Mouse (Mus musculus): ENCODE data around the gene Ppm1h. TPM values are rescaled to one million over a fixed set of nuclear protein-coding genes. Genes with fewer than 3 reads are reported as not detected.

Ppm1h gene
- polyA plus RNA-seq (2015; fragmentation: Nextera tagmentation; extraction: Ambion mirVana) = 10.0 and 10.7 TPM in 2 replicates

DNA sequence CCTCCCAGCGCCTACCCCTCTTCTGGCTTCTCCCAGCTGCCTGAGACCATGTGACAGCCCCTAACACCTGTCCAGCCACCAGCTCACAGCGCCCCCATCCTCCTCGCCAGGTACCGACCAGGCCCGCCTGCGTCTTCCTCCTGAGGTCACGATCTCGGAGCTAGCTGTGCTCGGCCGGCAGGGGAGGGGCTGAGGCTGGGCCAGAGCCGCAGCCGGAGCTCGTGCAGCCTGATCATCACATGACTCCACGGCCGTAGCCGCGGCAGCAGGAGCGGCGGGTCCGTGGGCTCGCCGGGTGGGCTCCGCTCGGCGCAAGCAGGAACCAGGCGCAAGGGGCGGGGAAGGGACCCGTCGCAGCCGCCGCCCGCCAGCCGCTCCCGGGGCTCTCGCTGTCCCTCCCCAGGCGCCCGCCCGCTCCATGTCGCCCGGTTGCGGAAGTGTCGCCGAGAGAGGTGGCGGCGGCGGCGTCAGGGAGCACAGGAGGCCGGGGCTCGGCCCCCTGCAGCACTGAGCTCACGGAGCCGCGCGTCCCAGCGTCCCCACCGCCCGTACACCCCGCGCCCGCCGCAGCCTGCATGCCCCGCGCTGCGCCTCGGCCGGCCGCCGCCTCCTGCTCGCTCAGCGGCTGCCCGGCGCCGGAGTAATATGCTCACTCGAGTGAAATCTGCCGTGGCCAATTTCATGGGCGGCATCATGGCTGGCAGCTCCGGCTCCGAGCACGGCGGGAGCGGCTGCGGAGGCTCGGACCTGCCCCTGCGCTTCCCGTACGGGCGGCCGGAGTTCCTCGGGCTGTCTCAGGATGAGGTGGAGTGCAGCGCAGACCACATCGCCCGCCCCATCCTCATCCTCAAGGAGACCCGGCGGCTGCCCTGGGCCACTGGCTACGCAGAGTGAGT is at the start of gene Ppm1h:
Ppm1h (plus strand) TSS at position 222 of the 896 bp plus-strand sequence.
- peaks cover 20% of the 10 kb centered on the region for H3K4me1 ChIP-seq
- H3K4me3 ChIP-seq = peak within 1 kb of the TSS; percentile 85
- H3K36me3 ChIP-seq = no peaks in the 10 kb centered on the region
- H3K27ac ChIP-seq (replicated peaks) = peak within 1 kb of the TSS; percentile 72
- H3K4me2 ChIP-seq (replicated peaks) = peak within 1 kb of the TSS; percentile 98
- no peaks in the 10 kb centered on the region for H3K9me3 ChIP-seq
- no peaks in the 10 kb centered on the region for H3K27me3 ChIP-seq
- under 1% methylated on average over 92 of the region's 94 CpGs for WGBS
- peak within 1 kb of the TSS; percentile 86 for H3K9ac ChIP-seq (replicated peaks)
- peak; percentile 88 for ATAC-seq (replicated peaks)

DNA sequence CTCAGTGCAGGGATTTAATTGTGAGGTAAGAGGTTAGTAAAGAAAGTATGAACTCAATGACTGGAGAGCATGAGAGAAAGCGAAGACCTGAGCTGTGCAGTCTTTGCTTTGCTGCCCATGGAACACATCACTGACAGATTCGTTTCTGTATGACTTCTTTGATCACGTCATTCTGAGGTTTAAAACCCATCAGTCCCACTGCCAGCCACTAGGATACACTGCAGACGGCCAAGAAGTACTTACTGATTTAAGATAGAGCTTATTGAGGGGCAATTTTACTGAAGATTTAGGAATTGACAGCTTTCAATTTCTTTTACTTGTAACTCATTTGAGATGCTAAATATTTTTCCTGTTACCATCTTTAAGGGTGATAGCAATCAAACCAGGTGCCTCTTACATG is 49.6 kb upstream of the Ppm1h start:
- ATAC-seq (replicated peaks) = no peak
- no peak overlapping the region for H3K4me3 ChIP-seq
- no peaks in the 10 kb centered on the region for H3K36me3 ChIP-seq
- no peaks in the 10 kb centered on the region for H3K4me1 ChIP-seq
- H3K4me2 ChIP-seq (replicated peaks) = no peak overlapping the region
- no peak overlapping the region for H3K27ac ChIP-seq (replicated peaks)
- no peaks in the 10 kb centered on the region for H3K9me3 ChIP-seq
- no peaks in the 10 kb centered on the region for H3K27me3 ChIP-seq
- 63% methylated on average over 4 of the region's 4 CpGs for WGBS
- H3K9ac ChIP-seq (replicated peaks) = no peak overlapping the region

DNA sequence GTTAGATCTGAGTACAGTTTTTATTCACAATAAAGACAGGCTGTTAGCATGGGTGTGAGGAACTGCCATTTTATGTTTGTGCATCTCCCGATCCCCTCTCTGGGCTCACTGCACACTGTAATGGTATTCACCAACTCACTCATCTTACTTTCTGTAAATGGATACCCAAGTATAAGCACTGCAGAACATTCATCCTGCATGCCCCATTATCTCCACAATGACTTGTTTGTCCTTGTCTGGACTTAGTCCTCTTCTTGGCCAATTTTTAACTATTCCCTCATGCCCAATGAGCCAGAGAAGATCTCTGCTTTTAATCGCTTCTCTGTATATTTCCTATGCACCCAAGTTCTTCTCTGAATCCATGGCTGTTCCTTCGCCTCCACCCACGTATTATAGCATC is 38.7 kb upstream of the Ppm1h start:
- H3K36me3 ChIP-seq = no peaks in the 10 kb centered on the region
- no peak overlapping the region for H3K9ac ChIP-seq (replicated peaks)
- ATAC-seq (replicated peaks) = no peak
- H3K27ac ChIP-seq (replicated peaks) = no peak overlapping the region
- H3K4me1 ChIP-seq = no peaks in the 10 kb centered on the region
- 91% methylated on average over 4 of the region's 4 CpGs for WGBS
- H3K4me2 ChIP-seq (replicated peaks) = no peak overlapping the region
- H3K27me3 ChIP-seq = no peaks in the 10 kb centered on the region
- no peak overlapping the region for H3K4me3 ChIP-seq
- H3K9me3 ChIP-seq = no peaks in the 10 kb centered on the region

DNA sequence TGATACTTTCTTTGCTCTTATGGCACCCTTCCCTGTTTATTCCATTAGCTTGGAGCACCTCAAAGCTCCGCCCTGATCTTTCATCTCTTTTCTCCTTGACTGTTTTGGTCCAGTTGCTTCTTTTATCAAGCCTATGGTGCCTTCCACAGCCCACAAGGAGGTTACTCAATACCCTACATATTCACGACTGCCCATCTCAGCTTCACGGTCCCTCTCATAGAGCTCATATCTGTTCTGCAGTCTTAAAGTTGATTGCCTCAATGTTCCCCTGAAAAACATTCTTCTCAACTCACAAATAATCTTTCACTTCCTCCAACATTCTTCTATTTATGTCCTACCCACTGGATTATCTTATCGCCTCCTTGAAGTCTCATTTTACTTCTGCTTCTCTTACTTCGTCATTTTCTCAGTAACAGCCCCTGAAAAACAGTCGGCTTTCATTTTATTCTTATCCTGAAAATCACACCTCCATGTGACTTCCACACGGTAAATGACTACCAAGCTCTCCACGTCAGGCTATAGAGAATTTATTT is 37.2 kb upstream of the Ppm1h start:
- 94% methylated on average over 8 of the region's 8 CpGs for WGBS
- no peaks in the 10 kb centered on the region for H3K36me3 ChIP-seq
- H3K9ac ChIP-seq (replicated peaks) = no peak overlapping the region
- ATAC-seq (replicated peaks) = no peak
- H3K4me3 ChIP-seq = no peak overlapping the region
- no peaks in the 10 kb centered on the region for H3K9me3 ChIP-seq
- no peak overlapping the region for H3K27ac ChIP-seq (replicated peaks)
- no peaks in the 10 kb centered on the region for H3K4me1 ChIP-seq
- H3K4me2 ChIP-seq (replicated peaks) = no peak overlapping the region
- H3K27me3 ChIP-seq = no peaks in the 10 kb centered on the region

DNA sequence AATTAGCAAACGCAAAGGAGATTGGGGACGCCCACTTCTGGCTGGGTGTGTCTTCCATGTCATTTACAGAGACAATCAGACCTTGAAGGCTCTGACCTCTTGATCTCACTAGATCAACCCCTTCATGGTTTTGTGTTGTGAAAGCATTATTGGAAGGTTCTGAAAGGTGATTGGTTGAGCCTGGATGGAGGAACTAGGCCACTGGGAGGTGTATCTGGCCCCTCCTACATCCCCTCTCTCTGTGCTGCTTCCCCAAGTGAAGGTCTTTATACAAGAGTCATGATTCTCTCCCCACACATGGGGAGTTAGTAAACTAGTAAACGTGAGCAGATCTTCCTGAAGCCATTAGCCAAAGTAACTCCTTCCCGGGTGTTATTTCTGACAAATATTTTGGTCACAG is 36.4 kb upstream of the Ppm1h start:
- H3K9ac ChIP-seq (replicated peaks) = no peak overlapping the region
- WGBS = 90% methylated on average over 4 of the region's 4 CpGs
- H3K27ac ChIP-seq (replicated peaks) = no peak overlapping the region
- H3K9me3 ChIP-seq = no peaks in the 10 kb centered on the region
- H3K27me3 ChIP-seq = no peaks in the 10 kb centered on the region
- no peaks in the 10 kb centered on the region for H3K36me3 ChIP-seq
- H3K4me3 ChIP-seq = no peak overlapping the region
- H3K4me1 ChIP-seq = no peaks in the 10 kb centered on the region
- no peak overlapping the region for H3K4me2 ChIP-seq (replicated peaks)
- ATAC-seq (replicated peaks) = no peak

DNA sequence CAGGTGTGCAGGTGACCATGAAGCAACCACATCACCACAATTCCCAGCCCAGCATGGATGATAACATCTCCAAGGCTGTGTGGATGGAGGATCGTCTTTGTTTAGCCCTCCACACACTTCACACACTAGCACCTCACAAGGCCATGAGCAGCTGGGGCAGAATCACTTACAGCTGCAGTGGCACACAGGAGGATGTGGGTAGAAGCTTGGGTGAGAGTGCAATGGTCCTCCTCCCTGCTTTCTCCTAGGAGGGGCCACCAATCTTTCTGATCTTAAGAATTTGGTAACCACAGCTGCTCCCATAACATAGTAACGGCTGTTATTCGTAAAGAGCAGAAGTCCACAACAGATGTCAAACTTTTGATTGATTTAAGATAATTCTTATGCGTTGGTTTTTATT is 26.6 kb upstream of the Ppm1h start:
- H3K9ac ChIP-seq (replicated peaks) = no peak overlapping the region
- no peak overlapping the region for H3K27ac ChIP-seq (replicated peaks)
- ATAC-seq (replicated peaks) = no peak
- no peaks in the 10 kb centered on the region for H3K9me3 ChIP-seq
- 92% methylated on average over 4 of the region's 4 CpGs for WGBS
- H3K4me2 ChIP-seq (replicated peaks) = no peak overlapping the region
- H3K27me3 ChIP-seq = no peaks in the 10 kb centered on the region
- no peak overlapping the region for H3K4me3 ChIP-seq
- H3K4me1 ChIP-seq = no peaks in the 10 kb centered on the region
- no peaks in the 10 kb centered on the region for H3K36me3 ChIP-seq

DNA sequence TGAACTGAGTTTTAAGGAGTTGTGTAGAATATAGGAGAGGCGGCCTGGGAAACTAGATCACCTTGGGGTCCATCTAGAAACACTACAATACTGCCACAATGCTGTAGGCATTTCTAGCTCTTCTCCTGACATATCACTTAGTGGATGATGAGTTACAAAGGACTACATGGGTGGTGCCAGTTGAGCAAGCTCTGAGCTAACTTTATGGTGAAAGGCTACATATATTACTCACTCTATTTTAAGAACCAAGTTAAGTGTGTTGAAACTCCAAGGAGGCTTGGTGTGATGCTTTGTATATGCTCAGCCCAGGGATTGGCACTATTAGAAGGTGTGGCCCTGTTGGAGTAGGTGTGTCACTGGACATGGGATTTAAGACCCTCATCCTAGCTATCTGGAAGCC is 26.0 kb upstream of the Ppm1h start:
- Histone ChIP-seq H3K4me1 (no peaks in the 10 kb centered on the region), H3K36me3 (no peaks in the 10 kb centered on the region), H3K9ac (replicated peaks) (no peak overlapping the region), H3K9me3 (no peaks in the 10 kb centered on the region), H3K4me3 (no peak overlapping the region), H3K27ac (replicated peaks) (no peak overlapping the region), H3K27me3 (no peaks in the 10 kb centered on the region), H3K4me2 (replicated peaks) (no peak overlapping the region)
- no peak for ATAC-seq (replicated peaks)
- WGBS = 97% methylated on average over 1 of the region's 1 CpGs

DNA sequence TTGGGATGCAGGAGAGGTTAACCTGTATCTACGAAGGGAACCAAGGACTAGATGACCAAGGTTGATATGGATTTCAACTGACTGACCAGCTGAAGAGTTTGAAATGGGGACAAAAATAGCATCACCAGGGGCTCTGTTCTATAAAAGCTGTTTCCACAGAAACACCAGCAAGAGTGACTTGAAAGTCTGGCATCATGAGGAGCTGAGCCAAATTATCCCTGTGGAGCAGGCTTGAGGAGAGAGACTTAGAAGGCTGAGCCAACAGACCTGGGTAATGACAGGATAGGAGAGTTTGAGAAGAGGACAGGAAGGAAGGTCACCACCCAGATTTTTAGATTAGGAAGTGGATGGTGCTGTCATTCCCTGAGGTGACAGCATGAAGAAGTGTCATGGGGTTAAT is 12.9 kb upstream of the Ppm1h start:
- H3K36me3 ChIP-seq = no peaks in the 10 kb centered on the region
- no peak overlapping the region for H3K4me2 ChIP-seq (replicated peaks)
- ATAC-seq (replicated peaks) = no peak
- no peak overlapping the region for H3K9ac ChIP-seq (replicated peaks)
- no peak overlapping the region for H3K4me3 ChIP-seq
- H3K4me1 ChIP-seq = no peaks in the 10 kb centered on the region
- no peaks in the 10 kb centered on the region for H3K9me3 ChIP-seq
- no peaks in the 10 kb centered on the region for H3K27me3 ChIP-seq
- no peak overlapping the region for H3K27ac ChIP-seq (replicated peaks)
- 93% methylated on average over 1 of the region's 1 CpGs for WGBS

DNA sequence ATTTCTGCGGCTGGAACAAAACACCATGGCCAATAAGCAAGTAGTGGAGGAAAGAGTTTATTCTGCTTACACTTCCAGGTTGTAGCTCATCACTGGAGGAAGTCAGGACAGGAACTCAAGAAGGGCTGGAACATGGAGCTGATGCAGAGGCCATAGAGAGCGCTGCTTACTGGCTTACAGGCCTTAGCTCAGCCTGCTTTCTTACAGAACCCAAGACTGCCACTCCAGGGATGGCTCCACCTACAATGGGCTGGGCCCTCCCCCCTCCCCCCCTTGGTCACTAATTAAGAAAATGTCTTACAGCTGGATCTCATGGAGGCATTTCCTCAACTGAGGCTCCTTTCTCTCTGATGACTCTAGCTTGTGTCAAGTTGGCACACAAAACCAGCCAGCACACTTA is 7.3 kb upstream of the Ppm1h start:
- Histone ChIP-seq H3K4me2 (replicated peaks) (no peak overlapping the region), H3K9ac (replicated peaks) (no peak overlapping the region), H3K36me3 (no peaks in the 10 kb centered on the region), H3K9me3 (no peaks in the 10 kb centered on the region), H3K4me1 (no peaks in the 10 kb centered on the region), H3K27ac (replicated peaks) (no peak overlapping the region), H3K27me3 (no peaks in the 10 kb centered on the region), H3K4me3 (no peak overlapping the region)
- WGBS = 71% methylated on average over 2 of the region's 2 CpGs
- 0 out of 2 replicates have a peak, but pooled peaks have one; percentile 29 for ATAC-seq (replicated peaks)

DNA sequence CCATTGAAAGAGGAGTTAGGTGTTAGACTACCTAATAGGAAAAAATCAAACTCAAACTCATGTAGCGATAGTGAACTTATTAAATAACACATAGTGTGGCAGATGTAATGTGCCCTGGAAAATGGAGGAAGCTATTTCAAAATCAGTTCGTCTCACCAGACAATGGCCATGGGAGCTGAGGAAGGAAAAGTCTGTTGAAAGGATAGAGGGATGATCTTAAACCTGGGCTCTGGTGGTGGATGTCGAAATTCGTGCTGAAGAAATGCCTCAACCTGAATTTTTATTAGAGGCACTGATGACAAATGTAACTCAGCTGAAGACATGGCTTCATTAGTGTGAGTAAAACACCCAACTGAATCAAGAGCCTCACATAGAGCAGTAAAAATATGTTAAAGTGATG is 6.5 kb upstream of the Ppm1h start:
- no peaks in the 10 kb centered on the region for H3K27me3 ChIP-seq
- no peaks in the 10 kb centered on the region for H3K9me3 ChIP-seq
- H3K9ac ChIP-seq (replicated peaks) = no peak overlapping the region
- no peaks in the 10 kb centered on the region for H3K36me3 ChIP-seq
- H3K27ac ChIP-seq (replicated peaks) = no peak overlapping the region
- H3K4me2 ChIP-seq (replicated peaks) = no peak overlapping the region
- 84% methylated on average over 4 of the region's 4 CpGs for WGBS
- no peaks in the 10 kb centered on the region for H3K4me1 ChIP-seq
- no peak overlapping the region for H3K4me3 ChIP-seq
- no peak for ATAC-seq (replicated peaks)

DNA sequence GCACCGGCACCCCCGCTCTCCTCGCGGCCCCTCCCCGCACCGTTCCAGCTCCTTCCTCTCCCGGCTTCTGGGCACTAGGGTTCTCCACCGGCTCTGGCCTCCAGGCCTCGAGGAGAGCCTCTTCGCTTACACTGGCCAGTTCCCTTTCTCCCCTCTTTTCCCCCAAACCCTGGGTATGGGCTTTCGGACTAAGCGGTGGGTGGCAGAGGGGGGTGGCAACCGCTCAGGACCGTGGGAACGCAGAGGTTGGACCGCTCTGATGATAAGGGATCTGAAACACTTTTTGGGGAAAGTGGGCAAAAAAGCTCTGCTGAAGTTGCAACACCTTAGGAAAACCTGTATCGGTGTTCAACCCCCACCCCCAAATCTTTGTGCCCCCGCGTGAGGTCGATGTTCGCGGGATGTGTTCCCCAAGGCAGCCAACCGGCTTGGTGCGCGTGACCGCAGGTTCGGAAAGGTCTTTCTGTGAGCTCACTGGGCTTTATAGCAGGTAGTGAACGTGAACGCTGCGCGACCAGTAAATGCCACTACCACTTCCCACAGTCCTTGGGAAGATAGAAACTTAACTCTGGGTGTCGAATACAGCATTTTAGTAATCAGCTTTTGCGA is 979 bp downstream of the Ppm1h start:
- Histone ChIP-seq H3K4me3 (peak overlapping the region; percentile 85), H3K4me2 (replicated peaks) (peak overlapping the region; percentile 98), H3K36me3 (no peaks in the 10 kb centered on the region), H3K9me3 (no peaks in the 10 kb centered on the region), H3K27ac (replicated peaks) (peak overlapping the region; percentile 72), H3K4me1 (peaks cover 20% of the 10 kb centered on the region), H3K27me3 (no peaks in the 10 kb centered on the region), H3K9ac (replicated peaks) (peak overlapping the region; percentile 86)
- no peak; the same call in 1 of the 2 replicates for ATAC-seq (replicated peaks)
- under 1% methylated on average over 32 of the region's 33 CpGs for WGBS

DNA sequence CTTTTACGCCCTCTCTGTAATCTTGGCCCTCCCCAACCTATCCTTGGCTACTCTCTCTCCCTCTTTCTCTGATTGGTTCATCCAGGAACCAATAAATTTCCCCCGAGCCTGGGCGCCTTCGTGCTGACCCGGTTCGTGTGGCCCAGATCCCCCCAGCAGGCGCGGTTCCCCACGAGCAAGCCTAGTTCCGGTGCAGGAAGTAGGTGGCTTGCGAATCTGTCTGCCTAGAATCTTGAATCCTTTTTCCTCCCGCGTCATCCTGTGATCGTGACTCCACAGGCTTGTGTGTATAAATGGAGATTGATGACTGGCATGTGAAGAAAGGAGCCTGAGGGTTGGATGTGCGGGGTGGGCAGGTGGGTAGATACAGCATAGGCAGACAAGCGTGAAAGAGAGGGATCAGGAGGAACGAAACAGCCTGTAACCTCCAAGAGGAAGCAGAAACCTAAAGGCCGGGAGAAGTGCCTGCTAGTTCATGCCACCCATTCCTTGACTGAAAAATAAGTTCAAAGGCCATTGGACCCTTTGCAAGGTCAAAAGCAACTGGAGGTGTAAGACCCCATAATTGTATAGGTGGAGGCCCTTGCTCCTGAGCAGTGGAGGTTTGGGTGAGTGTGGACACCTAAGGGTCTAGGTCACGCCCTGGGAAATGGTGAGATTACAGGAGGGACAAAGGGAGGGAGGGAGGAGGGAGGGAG is 2.0 kb downstream of the Ppm1h start:
- H3K4me1 ChIP-seq = peaks cover 20% of the 10 kb centered on the region
- H3K36me3 ChIP-seq = no peaks in the 10 kb centered on the region
- H3K27ac ChIP-seq (replicated peaks) = peak overlapping the region; percentile 39; the same call in 1 of the 2 replicates
- H3K4me2 ChIP-seq (replicated peaks) = peak overlapping the region; percentile 98
- ATAC-seq (replicated peaks) = 0 out of 2 replicates have a peak, but pooled peaks have one; percentile 14
- peak overlapping the region; percentile 86 for H3K9ac ChIP-seq (replicated peaks)
- no peaks in the 10 kb centered on the region for H3K9me3 ChIP-seq
- H3K4me3 ChIP-seq = peak overlapping the region; percentile 85
- 2% methylated on average over 18 of the region's 19 CpGs for WGBS
- no peaks in the 10 kb centered on the region for H3K27me3 ChIP-seq

Data from forebrain, embryonic 15.5 days (tissue).